Mouse (Mus musculus) cerebellum, postnatal 14 days (tissue): Measurements from ENCODE around the gene Anapc7.
A peak's percentile ranks its signal among the peaks of the same experiment; 100 is the strongest.
"Not testable (repeated sequence)": the region's sequence is repeated elsewhere in the genome, so short reads cannot be mapped to it uniquely, and the experiment has no call there.

Source experiments
- DNase-seq, 2 experiments: peaks; one replicate each; pipeline ENCODE4 v3.0.0; 2021; ENCODE audit warnings: mixed read lengths in 2 of 2

The Anapc7 gene

DNA sequence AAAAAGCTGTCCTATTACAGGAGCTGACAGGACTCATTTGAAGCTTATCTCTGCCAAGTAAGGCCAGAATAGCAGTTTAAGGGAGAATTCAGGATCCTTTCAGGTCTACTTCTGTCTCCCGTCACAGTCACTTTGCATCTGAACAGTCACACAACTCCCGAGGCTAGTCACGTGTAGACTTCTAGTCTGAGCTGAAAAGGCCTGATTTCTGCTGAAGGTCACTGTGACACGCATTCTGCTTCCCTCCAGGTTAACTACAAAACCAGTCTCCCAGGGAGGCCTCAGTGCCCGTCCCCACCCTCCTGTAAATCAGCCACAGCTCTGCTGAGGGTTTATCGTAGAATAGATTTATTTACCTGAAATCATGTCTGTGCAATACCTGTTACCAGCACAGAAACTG is 31.7 kb downstream of the Anapc7 start:
- DNase-seq: no peak

DNA sequence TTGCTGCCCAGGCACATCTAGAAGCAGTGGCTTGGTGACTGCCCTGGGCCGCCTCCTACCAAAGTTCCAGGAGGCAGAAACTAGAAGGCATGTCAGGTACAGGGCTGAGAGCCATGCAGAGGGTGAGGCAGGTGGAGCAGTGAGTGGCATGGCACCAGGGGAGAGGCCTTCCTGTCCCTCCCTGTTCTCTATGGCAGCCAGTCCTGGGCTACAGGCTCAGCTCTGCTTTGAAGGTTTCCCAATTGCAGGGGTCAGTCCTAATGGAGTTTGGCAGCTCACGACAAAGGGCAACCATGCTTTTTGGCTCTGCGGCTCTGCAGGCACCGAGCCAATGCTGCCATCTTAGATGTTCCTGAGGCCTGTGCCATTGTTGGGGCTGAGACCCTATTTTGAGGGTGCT is 32.9 kb downstream of the Anapc7 start:
- DNase-seq: no peak

DNA sequence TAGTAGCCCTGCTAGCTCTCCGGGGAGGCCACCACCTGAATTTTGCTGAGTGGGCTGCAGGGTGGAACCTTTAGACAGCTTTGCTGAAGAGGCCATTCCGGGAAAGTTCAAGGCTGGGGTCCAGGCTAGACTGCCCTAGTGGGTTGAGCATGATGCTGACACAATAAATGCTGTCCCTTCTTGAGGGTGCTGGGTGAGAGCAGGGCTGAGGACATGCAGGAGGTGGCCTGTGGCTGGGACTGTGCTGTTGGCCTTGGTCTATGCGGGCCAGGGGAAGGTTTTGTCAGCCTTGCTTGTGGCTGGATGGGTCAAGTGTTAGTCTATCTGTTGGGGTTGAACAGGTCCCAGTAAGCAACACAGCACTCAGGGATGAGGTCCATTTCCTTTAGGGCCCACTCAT is 33.4 kb downstream of the Anapc7 start:
- DNase-seq: no peak

DNA sequence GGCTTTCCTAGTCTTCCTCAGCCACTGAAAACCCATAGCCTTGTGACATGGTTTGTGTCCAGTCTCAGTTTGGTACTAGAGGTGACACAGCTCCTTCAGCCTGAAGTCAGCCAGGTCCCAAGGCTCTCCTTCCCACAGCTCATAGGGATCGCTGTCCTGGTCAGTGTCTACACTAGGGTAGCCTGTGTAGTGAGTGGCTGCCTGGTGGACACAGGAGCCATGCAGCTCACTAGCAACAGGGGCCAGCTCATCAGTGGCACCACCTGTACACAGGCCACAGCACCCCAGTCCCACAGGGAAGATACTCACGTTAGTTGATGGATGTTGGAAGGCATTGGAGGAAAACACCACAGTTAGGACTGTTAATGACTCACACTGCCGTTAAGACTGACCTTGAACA is 34.1 kb downstream of the Anapc7 start:
- DNase-seq: no peak

GRCm38 (mm10) chr5:122457054-122457453 is 35.6 kb downstream of the Anapc7 start:
- not testable (repeated sequence) for DNase-seq

GRCm38 (mm10) chr5:122458066-122458465 is 36.6 kb downstream of the Anapc7 start:
- DNase-seq: no peak

- no peak for DNase-seq
These were observed 37.8 kb downstream of the Anapc7 start for GRCm38 (mm10) chr5:122459335-122459734.

DNA sequence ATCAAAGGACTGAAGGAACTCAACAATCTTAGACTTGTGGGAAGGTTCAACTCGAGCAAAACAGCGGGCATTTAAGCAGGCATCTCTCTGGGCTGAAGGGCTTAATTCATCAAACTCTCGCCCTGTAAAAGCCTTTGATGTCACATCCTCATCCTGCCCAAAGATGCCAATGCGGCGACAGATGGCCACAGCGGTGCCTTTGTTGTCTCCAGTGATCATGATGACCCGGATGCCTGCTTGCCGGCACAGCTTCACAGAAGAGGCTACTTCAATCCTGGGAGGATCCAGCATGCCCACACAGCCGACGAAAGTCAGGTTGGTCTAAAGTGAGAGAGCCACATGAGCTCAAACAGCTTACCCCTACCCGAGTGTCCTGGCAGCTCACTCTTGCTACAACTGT is 39.2 kb downstream of the Anapc7 start:
- peak; percentile 45 to 55 for DNase-seq

DNA sequence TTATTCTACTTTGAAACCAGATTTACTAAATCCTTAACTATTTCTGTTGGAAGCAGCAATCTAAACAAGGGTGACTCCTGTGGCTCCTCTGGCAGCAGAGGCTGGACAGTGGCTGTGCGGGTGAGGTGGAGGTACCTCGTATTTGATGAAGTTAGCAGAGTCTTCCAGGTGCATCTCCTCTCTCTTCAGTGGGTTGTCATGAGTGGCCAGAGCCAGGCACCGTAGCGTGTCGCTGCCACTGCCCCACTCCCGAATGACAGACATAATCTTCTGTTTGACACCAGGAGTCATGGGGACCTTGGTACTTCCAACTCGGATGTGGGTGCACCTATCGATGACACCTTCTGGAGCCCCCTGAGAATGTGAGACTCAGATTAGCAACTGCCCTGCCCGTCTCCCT is 39.9 kb downstream of the Anapc7 start:
- DNase-seq: no peak

DNA sequence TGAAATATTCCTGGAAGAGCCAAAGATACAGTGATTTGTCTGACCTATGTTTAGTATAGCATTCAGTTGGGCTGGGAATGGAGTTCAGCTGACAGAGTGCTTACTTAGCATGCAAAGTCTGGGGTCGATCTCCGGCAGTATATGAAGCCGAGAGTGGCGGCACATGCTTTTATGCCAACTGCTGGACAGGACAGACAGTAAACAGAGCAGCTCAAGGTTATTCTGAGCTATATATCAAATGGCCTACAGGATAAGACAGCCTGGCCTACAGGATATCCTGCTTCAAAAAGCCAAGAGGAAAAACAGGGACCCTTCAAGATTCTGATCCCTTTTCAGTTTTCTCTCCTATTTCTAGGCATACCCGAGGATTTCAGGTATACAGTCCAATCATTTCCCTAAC is 50.2 kb downstream of the Anapc7 start:
- DNase-seq: no peak

GRCm38 (mm10) chr5:122474643-122475363 is 53.3 kb downstream of the Anapc7 start:
- DNase-seq: no peak

DNA sequence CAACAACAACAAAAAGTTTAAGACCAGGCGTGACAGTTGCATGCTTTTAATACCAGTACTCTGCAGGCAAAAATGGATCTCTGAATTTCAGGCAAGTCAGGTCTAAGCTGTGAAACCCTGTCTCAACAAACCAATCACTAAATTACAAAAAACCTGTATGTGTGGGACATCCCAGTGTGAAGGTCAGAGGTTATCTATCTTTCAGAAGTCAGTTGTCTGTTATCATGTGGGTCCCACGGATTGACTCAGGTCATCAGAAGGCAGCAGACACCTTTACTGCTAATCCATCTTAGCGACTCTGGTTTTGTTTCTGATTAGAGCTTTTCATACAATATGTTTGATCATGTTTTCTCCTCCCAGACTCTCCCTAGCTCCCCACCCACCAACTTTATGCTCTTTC is 54.6 kb downstream of the Anapc7 start:
- DNase-seq: no peak

GRCm38 (mm10) chr5:122477492-122477891 is 56.0 kb downstream of the Anapc7 start:
- DNase-seq: no peak

DNA sequence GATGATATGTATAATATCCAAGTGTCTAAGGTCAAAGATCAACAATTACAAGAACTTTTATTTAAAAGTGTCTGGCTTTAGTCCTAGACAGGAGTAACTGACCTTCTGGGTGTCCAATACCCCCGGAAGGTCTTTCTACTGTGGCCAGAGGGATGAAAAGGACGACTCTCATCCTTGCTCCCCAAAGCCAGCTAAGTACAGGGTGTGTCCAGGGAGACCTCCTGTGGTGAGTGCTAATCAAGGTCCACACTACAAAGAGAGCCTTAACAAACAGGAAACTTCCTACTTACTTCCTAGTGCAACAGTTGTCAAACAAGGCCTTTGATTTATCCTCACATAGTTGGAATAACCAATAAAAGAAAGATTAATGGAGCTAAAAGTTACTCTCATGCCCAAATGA is 57.6 kb downstream of the Anapc7 start:
- DNase-seq: no peak

- DNase-seq: no peak
These were observed 60.4 kb downstream of the Anapc7 start for GRCm38 (mm10) chr5:122481844-122482243.

GRCm38 (mm10) chr5:122482733-122483391 is 61.4 kb downstream of the Anapc7 start:
- DNase-seq: no peak

DNA sequence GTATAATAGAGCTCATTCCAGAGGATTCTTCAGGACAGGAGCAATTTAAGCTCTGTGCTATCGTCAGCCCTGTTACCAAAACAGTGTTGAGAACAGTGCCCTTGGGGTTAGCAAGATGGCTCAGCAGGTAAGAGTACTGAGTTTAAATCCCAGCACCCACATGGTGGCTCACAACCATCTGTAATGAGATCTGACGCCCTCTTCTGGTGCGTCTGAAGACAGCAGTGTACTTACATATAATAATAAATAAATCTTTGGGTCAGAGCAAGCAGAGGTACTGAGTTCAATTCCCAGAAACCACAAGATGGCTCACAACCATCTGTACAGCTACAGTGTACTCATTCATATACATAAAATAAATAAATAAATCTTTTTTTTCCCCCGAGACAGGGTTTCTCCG is 64.8 kb downstream of the Anapc7 start:
- DNase-seq: not testable (repeated sequence)

DNA sequence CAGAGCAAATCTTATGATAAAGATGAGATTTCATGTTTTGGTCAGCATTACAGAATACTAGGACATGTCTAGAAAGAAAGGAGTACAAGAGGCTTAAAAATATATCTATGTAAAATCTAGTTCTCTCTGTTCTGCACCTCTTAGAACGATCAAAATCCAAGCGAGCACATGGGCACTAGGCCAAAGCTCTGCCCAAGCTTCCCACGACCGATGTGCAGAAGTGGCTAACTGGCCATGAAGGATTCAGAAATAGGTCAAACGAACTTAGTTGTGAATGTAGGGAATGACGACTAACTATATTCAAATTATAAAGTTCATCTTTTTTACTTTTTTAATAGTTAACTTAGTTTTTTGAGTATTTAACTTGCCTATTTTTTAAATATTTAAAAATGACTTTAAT is 66.3 kb downstream of the Anapc7 start:
- peak in 1 of 2 experiments; percentile 39 for DNase-seq

- DNase-seq: no peak
These were observed 68.7 kb downstream of the Anapc7 start for GRCm38 (mm10) chr5:122490148-122490547.

DNA sequence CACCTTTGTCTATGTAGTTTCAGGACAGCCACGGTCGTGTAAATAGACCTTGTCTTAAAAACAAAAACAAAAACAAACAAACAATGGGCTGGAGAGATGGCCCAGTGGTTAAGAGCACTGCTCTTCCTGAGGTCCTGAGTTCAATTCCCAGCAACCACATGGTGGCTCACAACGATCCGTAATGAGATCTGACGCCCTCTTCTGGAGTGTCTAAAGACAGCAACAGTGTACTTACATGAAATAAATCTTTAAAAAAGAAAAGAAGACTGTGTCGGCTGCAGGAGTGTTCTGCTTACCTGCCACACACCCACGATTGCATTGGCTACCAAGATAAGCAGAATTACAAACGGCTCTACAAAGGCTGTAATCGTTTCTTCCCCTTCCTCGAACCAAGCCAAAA is 69.9 kb downstream of the Anapc7 start:
- DNase-seq: no peak

GRCm38 (mm10) chr5:122493035-122493434 is 71.5 kb downstream of the Anapc7 start:
- no peak for DNase-seq

DNA sequence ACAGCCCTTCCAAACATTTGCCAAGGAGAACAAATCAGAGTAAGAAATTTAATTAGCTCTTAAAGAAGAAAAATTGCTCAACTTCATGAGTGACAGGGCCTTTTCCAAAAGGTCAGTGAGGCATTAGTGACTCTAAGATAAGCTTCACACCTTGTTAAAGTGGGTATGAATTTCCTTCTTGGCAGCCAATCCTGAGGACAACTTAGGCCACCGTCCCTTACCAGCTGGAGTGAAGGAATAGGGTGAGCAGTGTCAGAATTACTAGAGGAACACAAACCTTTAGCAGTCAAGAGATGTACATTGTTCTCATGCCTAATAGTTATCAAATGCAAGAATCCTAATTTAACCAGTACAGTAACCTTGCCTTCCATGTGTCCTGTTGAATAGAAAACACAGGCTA is 73.0 kb downstream of the Anapc7 start:
- DNase-seq: no peak
